Mouse (Mus musculus): ENCODE data around the gene Kcns1.
A peak's percentile ranks its signal among the peaks of the same experiment; 100 is the strongest.

Kcns1 gene

DNA sequence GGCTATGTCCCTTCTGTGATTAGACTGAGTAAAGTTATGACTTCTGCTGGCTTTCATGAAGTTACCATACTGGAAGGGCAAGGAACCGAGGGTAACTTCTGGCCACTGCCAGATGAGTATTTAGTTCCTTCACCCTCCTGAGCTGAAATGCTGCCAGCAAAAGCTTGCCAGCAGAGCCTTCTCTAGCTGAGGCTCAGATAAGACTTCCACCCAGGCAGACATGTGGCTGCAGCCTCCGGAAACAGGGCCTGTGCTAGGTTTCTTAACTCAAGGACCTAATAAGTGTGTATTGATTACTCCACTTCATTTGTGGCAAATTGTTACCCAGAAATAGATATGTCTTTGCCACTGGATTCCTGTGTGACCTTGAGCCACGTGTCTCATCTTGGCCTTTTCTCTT lies 2.5 kb upstream of the Kcns1 start:
- peak; percentile 43 for DNase-seq (ENCODE audit: low read depth, low spot score)

DNA sequence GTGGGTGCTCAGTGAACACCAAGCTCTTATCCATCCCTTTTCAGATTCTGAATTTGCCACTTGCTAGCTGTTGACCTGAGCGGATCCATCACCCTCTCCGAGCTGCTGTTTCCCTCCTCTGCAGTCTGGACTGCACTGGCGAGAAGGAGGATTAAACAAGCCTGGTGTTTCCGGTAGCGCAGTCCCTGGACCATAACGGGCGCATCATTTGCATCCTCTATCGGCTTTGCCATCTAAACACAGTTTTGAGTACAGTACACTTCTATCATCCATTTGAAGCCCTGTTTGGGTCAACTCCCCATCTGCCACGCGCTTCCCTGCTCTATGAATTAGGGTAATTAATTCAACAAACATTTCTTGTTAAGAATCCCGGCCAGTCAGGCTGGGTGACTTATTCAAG lies 587 bp downstream of the Kcns1 start:
- DNase-seq (ENCODE audit: low read depth, low spot score): peak; percentile 35

DNA sequence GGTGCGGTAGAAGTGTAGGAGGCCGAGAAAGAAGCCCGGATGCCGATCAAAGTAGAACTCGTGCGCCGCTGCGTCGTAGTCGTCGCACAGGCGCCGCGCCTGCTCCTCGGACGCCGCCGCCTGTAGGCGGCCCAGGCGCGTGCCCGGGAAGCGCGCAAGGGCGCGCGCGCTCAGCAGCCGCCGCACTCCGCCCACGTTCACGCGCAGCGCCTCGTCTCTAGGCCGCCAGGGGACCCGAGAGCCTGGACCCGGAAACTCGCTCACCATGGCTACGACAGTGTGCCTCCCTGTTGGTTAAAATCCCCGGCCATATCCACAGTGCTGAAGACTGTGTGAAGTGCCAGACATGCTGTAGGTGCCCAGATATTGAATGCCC lies 2.4 kb downstream of the Kcns1 start:
- peak; percentile 65 for DNase-seq (ENCODE audit: low read depth, low spot score)

DNA sequence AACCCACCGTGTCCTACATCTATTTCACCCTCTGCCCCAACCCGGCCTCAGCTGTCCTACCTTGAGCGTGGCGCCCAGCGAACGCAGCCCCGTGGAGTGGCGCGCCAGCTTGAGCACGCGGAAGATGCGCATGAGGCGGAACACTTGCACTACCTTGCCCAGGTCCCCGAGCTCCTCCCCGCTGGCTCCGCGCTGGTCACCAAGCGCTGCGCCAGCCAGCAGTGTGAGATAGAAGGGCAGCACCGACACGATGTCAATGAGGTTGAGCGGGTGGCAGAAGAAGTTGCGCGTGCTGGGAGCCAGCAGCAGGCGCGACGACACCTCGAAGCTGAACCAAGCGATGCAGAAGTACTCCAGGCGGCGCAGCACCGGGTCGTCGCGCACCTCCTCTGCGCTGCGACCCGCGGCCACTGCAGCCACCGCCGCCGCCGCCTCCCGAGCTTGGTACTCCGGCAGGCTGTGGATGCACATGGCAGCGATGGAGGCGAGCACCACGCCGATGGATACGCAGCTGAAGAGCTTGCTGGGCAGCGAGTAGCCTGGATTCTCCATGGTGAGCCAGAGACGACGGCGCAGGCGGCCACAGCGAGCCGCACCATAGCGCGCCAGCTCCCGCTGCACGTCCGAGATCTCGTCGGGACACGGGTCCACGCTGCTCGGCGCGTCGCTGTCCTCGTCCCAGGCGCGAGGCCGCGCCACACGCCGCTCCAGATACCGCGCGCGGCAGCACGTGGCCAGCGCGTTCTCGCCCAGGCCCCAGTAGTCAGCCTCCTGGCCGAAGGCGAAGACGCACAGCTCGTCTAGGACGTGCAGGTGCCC lies 3.0 kb downstream of the Kcns1 start:
- no peak for DNase-seq (ENCODE audit: low read depth, low spot score)

DNA sequence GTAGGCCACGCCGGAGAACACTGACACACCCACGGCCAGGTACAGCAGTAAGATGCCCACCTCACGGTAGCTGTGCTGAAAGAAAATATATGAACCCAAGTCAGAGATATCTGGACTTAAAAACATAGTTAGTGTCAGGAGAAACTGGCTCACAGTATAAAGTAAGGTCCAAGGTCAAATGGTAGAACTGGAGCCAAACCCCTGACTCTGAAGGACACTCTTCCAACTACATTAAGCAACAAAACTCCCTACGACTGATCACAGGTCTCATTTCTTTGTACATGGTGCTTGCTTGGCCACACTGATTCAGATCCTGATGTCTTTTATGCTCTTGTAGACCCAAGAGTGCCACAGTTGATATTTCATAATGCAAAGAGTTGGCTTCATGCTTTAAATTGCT lies 6.0 kb downstream of the Kcns1 start:
- DNase-seq (ENCODE audit: low read depth, low spot score): no peak

DNA sequence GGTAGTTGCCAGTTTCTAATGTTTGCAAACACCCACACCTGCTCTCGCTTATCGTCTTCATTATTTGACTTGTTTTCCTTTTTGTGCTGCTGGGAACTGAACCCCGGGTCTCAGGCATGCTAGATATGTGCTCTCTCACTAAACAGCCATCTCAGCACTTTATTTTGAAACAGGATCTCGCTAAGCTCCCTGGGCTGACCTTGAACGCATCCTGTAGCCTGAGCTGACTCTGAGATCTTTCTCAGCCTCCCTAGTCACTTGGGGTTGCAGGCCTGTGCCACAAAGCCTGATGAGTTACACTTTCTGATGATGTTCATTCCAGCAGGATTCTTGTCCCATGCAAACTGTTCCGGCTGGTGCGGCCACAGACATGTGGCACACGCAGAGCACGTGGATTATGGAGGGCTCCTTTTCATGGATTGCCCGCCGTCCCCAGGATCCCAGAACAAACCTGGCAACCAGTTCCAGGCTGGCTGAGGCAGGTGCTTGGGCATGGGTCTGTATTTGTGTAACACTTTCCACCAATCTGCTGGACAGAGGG lies 9.3 kb downstream of the Kcns1 start:
- DNase-seq (ENCODE audit: low read depth, low spot score): no peak

DNA sequence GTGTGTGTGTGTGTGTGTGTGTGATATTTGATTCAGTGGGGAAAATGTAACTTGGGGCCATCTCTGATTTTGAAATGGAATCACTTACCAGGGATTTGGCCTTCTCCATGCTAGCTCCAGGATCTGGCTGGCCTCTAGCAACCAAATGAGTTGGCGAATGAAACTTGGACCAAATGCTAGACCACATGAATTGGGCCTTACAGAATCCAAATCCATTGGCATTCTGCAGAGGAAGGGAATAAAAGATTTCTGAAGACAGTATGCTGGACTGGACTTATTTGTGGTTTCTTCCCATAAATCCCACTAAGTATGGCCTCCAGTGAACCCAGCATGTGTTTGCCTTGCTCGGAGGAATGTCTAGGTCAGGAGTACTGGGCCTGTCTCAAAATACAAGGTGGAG lies 12.1 kb downstream of the Kcns1 start:
- DNase-seq (ENCODE audit: low read depth, low spot score): no peak

DNA sequence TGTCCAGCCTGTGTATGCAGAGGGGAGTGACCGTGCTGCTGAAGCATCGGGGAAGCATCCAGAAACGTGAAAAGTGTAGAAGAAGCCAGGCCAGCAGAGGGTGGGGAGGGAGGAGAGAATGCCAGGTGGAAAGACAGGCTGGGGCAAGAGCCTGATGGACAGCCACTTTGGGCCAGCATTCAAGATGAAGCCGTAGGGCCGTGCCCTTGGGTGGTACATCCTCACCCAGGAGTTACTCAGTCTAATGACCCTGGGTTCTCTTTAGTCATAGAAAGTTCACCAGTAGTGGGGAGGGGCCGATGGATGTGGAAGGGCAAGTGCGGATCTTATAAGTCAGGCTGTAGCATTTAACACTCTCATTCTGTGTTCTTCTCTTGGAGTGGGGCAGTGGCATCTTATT lies 14.8 kb downstream of the Kcns1 start:
- no peak for DNase-seq (ENCODE audit: low read depth, low spot score)

DNA sequence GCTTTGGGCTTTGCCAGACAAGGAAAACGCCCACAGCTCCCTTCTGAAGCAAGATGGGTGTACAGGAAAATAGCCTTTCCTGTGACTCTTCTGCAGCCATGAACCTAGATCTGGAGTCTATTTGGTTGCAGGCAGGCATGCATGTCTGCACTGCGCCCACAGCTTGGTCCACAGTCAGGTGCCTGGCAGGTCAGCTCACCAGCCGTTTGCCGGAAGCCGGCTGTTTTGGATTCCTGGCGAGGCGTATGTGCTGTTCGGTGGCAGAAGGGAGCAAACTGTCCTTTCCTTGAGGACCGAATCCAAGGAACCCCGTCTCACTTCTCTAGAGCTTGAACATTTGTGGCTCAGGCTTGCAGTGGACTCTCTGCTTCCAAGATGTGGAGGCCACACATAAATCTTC lies 16.9 kb downstream of the Kcns1 start:
- peak; percentile 77 for DNase-seq (ENCODE audit: low read depth, low spot score)

DNA sequence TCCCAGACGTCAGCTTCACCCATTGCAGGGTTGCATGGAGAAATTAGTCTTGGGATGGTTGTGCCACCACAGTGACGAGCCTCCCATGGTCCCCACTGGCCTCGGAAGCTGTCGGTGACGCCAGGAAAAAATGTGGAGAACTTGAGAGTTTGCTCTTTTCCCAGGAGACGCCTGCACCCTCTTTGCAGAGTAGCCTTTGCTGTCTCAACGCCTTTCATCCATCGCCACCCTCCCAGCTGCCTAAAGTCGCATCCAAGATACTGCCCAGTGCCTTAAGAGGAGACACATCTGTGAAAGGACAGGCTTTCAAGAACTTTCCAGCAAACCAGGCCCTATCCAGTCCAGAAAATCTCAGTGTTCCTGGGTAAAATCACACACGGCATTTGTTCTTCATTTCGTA lies 18.6 kb downstream of the Kcns1 start:
- no peak for DNase-seq (ENCODE audit: low read depth, low spot score)

DNA sequence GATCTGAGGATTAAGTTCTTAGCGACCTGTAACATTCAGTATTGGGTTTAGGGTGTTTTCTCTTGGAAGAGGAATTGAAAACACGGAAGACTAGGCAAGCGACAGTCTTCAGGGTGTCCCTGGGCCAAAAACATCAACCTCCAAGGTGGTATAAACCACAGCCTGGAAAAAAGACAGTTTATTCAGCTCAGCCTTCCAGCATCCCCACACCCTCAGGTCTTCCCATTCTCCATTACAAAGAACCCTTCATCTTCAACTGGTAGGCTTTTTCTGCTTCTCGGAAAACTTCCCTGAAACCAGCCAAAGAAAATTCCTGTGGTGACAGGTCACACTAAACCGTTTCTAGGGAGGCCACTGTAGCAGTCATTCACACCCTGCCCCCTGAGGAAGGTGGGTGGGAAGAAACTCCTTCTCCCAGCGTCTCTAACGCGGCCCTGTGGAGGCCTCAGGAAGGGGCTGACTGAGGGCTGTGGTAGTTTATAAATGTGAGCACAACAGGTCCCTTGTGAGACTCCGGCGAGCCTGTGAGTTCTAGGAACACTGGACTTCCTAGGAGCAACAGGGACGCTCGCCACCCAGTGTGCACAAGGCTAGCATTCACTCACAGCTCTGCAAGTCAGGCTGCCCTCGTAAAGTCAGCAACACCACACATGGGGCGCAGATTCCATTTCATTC lies 20.7 kb downstream of the Kcns1 start:
- DNase-seq (ENCODE audit: low read depth, low spot score): peak; percentile 61

DNA sequence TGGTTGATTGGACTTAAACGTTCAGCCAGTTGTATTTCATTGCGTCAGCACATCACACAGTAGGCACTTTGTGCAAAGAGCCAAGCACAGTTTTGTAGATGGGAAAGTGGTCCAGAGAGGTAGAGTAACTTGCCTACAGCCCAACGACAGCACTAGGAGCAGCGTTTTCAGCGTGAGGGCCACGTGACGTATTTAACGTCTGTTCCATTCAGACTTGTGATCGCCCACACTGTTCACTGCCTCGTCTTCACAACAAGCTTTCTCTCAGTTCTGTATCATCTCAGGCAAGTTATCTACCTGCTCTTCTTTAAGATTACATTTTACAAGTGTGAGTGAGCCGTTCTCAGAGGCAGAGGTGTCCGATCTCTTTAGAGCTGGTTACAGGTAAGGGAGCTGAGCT lies 24.4 kb downstream of the Kcns1 start:
- peak; percentile 66 for DNase-seq (ENCODE audit: low read depth, low spot score)

DNA sequence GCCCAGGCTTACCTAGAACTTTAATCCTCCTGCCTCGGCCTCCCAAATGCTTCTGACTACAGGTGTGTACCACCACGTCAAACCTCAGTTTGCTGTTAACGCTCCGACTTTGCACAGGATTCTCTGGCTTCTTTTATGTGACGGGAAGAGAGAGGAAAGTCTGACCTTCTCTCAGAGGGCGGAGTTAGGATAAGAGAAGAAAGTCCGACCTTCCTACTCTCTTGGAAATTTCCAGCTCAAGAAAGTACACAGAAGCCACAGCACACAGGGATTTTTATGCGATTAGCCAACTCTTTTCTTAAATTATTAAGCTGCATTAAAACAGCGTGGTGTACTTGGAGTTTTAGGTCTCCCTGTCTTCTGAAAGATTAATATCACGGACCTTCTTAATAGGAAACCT lies 26.4 kb downstream of the Kcns1 start:
- DNase-seq (ENCODE audit: low read depth, low spot score): no peak

DNA sequence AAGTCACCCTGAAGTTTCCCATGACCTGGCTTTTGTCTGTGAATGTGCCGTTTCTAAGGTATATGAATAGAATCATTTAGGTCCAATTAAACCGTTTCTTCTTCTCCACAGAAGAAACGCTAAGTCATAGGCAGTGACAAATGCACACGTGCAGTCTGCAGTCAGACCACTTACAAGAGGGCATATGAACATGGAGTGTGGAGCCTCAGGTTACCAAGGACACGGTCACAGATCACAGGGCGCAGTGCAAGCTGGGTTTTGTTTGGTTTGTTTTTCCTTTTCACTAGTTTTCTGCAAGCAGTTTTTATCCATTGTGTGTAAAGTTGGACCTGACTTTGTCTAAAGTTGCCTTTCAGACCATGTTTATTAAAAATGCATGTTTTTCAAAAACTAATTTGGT lies 26.9 kb downstream of the Kcns1 start:
- no peak for DNase-seq (ENCODE audit: low read depth, low spot score)

DNA sequence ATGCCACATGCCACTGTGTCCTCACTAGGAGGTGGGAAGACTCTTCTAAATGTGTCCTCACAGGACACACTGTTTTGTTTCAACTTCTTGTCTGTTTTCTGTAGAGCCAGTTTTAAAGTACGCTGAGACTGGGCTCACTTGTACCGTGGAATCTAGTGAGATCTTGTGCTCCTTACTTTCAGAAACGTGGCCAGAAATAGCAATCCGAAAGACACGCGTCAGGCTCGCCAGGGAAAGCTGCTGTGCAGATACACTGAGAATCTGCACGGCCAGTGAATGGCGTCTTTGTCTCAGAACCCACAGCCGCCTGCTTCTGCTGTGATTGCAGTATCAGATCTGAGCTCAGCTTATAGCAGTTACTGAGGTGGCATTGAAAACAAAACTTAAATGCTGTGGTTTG lies 28.9 kb downstream of the Kcns1 start:
- peak; percentile 81 for DNase-seq (ENCODE audit: low read depth, low spot score)

DNA sequence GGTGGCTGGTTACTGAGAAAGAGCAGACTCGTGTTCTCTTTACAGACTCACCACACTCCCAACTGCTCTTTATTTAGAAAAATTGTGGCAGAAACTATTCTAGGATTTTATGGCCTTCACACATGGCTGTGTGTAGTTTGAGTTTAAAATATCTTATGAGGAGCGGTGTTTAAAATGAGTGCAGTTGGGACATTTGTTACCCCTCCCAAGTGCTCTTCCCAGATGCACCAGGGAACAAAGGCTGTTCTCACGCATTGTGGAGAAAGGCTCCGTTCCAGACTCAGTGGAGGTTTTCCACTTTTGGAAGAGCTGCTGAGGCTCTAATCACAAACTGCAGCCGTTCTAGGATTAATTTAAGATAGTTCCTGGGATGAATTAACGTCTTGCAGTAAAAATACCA lies 33.2 kb downstream of the Kcns1 start:
- DNase-seq (ENCODE audit: low read depth, low spot score): peak; percentile 88

DNA sequence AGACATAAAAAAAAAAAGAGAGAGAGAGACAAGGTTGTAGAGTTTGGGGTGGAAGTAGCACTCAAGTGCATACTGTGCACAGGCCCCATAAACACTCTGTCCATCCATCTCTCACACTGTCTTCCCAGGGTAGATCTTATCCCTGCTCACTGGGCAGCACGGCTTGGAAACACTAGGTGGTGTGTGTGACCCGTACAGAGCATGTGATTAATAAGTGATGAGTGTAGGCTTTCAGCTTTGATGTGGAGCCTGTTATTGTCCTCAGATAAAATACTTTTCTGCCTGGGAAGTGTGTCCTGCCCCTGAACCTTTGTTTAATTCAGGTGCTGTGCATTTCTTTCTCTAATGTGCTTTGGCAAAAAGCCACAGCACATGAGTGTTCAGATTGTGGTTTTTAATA lies 34.5 kb downstream of the Kcns1 start:
- peak; percentile 33 for DNase-seq (ENCODE audit: low read depth, low spot score)

DNA sequence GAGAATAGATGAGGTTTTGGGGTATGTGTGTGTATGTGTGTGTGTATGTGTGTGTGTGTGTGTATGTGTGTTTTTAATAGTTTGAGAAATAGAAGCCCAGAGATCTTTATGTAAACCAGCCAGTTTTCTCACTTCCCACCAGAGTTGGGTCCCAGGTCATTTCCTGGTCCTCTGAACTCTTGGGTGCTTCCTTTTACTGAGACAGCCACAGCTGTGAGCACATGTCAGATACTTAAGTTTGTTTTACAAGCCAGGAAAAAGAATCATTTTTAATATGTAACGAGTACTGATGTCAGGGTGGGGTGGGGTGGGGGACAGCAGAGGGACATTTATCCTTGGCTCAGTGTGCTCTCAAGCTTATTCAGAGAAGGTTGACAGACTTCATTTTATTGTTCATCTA lies 35.5 kb downstream of the Kcns1 start:
- no peak for DNase-seq (ENCODE audit: low read depth, low spot score)

DNA sequence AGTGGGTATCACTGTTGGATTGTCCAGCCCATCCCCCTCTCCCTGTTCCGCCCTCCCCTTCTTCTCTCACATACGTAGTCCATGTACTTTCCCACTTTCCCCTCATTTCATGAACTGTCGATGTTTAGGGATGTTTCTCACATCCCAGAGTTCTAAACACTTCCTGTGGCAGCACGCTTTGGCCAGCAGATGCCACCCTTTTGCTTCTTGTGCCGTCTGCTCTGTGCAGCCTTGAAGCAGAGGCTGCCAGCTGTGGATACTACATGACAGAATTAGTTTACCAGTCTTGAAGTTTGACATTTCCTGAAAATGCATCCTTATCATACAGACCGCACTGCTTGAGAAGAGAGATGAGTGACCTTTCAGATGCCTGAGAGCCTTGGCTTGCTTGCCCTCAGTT lies 36.4 kb downstream of the Kcns1 start:
- DNase-seq (ENCODE audit: low read depth, low spot score): peak; percentile 78

DNA sequence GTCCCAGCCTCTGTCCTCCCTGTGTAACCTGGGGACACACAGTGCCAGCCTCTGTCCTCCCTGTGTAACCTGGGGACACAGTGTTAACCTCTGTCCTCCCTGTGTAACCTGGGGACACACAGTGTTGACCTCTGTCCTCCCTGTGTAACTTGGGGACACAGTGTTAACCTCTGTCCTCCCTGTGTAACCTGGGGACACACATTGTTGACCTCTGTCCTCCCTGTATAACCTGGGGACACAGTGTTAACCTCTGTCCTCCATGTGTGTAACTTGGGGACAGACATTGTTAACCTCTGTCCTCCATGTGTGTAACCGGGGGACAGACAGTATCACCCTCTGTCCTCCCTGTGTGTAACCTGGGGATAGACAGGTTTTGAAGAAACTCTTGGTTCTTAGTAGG lies 39.3 kb downstream of the Kcns1 start:
- no peak for DNase-seq (ENCODE audit: low read depth, low spot score)

DNA sequence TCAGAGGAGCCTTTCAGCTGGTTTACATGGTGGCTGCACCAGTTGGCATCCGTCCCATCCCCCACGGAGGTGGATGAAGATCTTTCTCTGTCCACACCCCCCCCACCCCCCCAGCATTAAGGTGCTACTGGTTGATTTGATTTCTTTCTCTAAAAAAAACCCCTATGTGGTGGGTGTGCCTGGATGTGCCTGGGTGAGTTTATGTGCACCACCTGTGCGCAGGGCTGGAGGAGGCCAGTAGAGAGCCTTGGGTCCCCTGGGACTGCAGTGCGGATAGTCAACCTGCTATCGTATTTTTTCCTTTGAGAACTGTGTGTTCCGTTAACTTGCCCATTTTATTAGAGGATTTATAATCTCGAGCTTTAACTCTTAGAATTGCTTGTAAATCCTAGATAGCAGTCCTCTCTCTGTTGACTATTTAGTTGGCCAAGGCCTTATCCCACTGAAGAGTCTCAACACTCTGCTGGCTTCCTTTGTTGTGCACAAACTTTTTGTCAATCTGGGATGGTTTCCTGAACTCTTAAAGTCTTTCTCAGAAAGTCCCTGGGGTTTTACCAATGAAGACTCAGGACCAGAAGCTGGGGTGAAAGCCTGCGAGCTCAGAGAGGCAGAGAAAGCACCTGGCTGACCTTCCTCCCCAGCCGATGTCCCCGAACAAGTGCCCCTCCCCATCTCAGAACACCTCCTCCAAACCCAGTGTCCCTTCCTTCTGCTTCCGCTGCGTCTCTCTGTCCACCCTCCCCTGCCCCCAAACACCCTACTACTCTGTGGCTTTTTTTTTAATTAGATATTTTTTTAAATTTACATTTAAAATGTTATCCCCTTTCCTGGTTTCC lies 42.1 kb downstream of the Kcns1 start:
- DNase-seq (ENCODE audit: low read depth, low spot score): no peak

DNA sequence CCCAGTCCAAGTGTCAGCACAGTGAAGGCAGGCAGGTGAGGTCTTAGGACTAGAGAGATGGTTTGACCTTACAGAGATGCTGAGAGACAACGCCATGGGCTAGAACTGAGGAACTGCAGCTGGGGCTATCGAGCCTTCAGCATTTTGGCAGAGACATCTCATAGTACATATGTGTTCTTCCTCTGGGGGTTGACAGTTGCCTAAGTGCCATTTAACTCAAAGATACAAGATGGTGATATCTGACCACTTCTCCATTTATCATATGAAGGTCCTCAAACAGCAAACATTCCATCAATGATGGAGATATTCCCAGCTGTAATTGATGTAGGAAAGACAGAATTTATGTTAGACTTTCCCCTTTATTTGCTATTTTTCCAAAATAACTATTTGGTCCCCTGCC lies 43.6 kb downstream of the Kcns1 start:
- no peak for DNase-seq (ENCODE audit: low read depth, low spot score)
